Mouse (Mus musculus) 3T3-L1 (cell line): Measurements from ENCODE around the gene Eef2.
"Not testable (repeated sequence)": the region's sequence is repeated elsewhere in the genome, so short reads cannot be mapped to it uniquely, and the experiment has no call there.

ENCODE experiments used
- DNase-seq: peaks from one replicate; pipeline ENCODE4 v3.0.0-alpha.2; 2015; ENCODE audit warnings: low read depth, low spot score

Eef2 gene

DNA sequence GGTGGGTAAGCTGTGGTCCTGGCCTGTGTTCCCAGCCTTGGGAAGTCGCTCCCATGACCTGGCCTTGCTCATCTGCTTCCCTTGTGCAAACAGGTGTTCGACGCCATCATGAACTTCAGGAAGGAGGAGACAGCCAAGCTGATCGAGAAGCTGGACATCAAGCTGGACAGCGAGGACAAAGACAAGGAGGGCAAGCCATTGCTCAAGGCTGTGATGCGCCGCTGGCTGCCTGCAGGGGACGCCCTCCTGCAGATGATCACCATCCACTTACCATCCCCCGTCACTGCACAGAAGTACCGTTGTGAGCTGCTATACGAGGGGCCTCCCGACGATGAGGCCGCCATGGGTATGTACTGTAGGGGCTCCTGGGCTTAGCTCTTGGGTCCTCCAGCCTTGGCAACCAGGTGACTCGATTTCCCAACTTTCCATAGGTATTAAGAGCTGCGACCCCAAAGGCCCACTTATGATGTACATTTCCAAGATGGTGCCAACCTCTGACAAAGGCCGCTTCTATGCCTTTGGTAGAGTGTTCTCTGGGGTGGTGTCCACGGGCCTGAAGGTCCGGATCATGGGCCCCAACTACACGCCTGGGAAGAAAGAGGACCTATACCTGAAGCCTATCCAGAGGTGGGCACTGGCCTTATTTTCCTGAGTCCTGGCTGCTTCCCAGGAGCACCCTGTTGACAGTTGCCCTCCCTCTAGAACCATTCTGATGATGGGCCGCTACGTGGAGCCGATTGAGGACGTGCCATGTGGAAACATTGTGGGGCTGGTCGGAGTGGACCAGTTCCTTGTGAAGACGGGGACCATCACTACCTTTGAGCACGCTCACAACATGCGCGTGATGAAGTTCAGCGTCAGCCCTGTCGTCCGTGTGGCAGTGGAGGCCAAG lies 3.3 kb downstream of the Eef2 start:
- no peak for DNase-seq

DNA sequence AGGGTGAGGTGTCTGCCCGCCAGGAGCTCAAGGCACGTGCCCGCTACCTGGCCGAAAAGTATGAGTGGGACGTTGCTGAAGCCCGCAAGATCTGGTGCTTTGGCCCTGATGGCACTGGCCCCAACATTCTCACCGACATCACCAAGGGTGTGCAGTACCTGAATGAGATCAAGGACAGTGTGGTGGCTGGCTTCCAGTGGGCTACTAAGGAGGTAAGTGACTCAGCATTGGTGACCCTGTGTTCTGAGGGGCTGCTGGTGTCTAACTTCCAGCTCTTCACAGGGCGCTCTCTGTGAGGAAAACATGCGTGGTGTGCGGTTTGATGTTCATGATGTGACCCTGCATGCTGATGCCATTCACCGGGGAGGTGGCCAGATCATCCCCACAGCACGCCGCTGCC lies 4.5 kb downstream of the Eef2 start:
- no peak for DNase-seq

DNA sequence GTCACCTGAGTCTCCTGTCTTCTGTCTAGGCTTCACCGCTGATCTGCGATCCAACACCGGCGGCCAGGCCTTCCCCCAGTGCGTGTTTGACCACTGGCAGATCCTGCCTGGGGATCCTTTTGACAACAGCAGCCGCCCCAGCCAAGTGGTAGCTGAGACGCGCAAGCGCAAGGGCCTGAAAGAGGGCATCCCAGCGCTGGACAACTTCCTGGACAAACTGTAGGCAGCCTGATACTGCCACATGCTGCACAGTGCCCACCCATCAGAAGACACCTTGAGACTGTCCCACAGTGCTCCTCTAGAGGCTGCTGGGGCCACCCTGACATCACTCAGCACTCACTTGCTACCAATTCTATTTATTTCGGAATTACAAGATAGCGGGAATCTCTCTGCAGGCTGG lies 5.4 kb downstream of the Eef2 start:
- DNase-seq, result not testable (repeated sequence)

DNA sequence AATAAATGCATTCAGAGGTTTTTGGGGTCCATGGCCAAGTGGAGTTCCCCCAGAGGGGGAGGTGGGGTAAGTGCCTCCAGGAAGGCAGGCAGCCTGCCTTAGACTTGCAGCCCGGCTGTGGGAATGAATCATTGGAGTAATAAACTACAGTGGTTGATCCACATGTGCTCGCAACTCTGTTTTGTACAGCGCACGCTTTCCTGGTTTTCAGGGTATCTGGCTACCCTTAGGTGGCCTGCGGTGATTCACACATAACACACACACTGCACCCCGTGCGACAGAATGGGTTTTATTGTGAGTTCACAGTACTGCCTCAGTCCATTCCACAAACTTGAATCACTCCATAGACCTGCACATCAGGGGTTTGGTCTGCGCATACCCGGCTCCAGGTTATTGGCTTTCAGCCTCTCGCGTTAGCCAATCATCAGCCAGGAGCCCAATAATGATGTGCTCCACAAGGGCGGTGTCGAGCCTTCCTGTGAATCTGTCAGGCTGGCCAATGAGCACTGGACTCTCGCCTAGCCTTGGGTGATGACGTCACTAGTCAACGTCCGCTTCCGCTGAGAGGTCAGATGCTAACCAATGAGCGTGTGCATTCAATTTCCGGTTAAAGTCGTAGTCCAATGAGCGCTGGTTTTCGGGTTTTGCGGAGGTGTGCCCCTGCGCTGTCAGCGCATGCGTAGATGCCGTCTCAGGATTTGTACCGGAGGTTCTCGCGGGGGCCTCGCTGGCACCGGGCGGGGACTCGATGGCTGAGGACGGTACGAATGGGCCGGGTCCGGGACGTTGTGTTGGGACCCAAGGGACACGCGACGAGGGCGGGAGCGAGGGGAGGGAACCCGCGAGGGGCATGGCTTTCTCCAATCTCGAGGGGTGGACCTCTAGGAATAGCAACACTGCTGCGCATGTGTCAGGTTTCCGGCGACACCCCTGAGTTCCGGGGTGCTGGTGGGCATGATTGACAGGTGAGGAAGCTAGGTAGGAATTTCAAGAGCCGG lies 6.2 kb downstream of the Eef2 start, which contains the start of gene Dapk3:
Dapk3 (plus strand) TSS at position 670 of the 998 bp plus-strand sequence.
- peak; percentile 100 for DNase-seq

DNA sequence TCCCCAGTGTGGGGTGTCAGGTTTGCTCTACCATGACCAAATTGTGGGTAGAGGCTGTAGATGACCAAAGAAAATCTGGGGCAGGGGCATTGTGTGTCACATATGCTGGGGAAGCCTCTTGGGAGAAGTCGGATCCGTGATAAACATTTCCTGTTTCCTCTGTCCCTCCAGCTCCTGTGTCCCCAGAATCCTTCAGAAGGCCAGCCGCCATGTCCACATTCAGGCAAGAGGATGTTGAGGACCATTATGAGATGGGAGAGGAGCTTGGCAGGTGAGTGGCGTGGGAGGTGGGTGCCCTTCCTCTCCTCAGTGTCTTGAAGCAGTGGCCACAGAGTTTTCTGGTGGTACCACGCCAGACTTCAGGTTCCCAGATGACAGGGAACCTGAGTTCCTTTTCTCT lies 7.4 kb downstream of the Eef2 start, which contains the start of gene 4930442H23Rik:
4930442H23Rik (minus strand) TSS at position 45 of the 400 bp plus-strand sequence.
- DNase-seq, result no peak

DNA sequence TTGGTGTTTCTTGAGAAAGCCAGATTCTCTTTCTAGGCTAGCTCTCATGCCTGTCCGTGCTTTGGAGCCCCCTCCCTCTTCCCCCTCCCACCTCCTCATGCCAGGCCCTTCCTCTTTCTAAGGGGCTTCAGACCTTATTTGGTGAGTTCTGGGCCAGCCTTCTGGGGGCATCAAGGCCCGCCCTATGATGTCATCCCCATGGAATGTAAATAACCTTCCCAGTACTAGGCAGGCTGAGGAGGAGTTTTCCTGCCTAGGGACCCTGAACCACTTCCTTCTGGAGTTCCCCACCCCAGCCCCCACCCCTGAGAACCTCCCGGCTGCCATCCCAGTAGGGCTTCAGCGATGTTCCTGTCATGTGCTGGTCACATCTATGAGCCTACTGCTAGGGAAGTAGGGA lies 8.3 kb downstream of the Eef2 start:
- DNase-seq, result peak; percentile 65

DNA sequence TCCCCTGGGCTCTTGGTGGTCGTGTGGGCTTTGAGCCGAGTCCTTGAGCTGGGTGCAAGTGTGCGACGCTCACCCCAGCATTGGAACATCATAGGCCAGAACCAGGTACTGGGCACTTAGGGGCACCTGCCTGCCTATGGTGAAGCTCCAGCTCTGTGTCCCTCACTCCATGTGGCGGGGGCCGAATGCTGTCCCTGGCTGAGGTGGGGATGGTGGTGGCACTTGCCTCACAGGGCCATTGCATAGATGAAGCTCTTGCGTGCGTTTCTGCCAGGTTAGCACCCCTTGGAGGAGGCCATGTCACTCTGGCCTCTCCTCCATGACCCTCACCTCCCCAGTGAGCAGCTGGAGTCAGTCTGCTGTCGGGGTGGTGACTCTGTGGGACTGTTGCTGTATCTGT lies 10.7 kb downstream of the Eef2 start:
- DNase-seq, result no peak

DNA sequence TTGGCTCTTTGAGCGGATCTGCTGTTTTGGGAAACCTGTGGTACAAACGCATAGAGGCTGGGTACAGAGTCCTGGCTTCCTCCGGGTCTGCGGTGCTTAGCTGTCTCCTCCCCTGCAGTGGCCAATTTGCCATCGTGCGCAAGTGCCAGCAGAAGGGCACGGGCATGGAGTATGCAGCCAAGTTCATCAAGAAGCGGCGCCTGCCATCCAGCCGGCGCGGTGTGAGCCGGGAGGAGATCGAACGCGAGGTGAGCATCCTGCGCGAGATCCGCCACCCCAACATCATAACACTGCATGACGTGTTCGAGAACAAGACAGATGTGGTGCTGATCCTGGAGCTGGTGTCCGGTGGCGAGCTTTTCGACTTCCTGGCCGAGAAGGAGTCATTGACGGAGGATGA lies 13.4 kb downstream of the Eef2 start:
- DNase-seq, result no peak

DNA sequence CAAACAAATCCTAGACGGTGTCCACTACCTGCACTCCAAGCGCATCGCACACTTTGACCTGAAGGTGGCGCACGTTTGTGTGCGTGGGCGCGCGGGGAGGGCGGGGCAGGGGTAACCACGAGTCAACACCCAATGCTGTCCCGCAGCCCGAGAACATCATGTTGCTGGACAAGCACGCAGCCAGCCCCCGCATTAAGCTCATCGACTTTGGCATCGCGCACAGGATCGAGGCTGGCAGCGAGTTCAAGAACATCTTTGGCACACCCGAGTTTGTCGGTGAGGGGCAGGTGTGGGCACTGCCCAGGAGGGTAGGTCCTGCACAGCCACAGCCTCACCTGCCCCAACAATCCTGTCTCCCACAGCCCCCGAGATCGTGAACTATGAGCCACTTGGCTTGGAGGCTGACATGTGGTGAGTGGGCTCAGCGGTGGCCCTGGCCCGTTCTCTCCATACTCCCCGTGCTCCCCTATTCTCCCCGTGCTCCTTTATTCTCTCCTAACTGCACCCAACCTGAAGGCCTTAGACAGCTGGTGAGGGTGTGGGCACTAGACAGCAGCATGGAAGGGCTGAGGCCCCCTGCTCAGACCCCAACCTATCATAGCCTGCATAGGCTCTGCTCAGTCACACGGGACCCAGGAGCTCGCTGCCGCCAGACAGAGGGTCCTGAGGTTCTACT lies 13.9 kb downstream of the Eef2 start:
- no peak for DNase-seq

DNA sequence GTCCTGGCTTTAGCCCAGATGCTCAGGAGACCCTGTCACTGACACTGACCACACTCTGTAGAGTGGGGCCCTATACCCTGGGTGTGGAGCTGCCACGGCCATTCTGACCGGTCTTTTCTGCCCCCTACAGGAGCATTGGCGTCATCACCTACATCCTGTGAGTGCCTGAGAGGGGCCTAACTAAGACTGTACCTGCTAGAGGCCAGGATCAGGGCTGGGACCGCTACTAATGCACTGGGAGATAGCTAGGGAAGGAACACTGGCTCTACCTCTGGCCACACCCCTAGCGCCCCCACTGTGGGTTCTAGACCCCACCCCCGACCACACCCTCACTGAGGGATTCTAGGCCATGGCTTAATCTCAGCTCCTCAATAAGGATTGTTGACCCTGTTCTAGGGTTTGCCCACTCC lies 14.5 kb downstream of the Eef2 start:
- no peak for DNase-seq

DNA sequence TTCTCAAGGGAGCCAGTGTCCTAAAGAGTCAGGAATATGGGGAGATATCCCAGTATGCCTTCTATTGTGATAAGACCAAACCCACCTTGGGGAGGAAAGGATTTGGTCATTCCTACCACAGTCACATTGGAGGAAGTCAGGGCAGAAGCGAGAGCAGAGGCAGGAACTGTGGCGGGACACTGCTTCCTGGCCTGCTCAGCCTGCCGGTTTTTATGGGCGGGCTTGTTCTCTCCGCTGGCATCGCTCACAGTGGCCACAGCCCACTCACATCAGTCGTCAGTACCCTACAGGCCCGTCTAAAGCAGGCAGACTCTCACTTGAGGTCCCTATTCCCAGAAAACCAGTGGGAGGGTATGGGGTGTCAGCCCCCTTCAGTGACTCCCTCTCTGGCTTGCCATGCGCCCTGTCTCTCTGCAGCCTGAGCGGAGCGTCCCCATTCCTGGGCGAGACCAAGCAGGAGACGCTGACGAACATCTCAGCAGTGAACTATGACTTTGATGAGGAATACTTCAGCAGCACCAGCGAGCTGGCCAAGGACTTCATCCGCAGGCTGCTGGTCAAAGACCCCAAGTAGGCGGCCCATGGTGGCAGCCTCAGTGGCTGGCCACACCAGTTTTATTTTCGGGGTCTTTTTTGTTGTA lies 15.0 kb downstream of the Eef2 start:
- no peak for DNase-seq

DNA sequence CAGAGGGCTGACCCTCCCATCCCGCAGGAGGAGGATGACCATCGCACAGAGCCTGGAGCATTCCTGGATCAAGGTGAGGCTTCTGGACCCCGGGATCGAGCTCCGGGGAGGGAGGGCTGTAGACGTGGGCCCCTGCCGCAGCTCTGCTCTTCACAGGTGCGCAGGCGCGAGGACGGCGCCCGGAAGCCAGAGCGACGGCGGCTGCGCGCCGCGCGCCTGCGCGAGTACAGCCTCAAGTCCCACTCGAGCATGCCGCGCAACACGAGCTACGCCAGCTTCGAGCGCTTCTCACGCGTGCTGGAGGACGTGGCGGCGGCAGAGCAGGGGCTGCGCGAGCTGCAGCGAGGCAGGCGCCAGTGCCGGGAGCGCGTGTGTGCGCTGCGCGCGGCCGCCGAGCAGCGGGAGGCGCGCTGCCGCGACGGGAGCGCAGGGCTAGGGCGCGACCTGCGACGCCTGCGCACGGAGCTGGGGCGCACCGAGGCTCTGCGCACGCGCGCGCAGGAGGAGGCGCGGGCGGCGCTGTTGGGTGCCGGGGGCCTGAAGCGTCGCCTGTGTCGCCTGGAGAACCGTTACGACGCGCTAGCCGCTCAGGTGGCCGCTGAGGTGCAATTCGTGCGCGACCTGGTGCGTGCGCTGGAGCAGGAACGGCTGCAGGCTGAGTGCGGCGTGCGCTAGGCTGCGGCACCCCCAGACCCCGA lies 16.0 kb downstream of the Eef2 start:
- no peak for DNase-seq

DNA sequence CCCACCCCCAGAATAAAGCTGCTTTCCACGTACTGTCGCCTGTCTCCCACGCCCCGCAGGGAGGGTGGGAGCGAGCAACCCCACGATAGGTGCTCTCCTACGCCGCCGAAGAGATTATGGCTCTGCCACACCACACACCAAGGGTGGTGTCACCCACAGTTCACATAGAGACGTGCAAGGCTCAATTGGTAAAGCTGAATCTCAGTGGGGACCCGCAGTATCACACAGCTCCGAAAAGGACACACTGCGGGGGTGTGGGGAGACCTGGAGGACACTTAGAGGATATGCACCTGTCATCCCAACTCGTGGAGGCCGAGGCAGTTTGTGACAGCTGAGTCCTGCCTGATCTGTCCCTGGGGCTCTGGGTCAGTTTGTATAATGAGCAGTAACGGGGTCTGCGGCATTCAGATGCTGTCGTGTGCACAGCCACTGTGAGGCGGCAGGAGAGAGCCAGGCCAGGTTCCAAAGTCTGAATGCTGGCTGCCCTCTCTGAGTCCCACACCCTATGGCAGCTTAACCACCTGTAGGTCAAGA lies 16.6 kb downstream of the Eef2 start:
- no peak for DNase-seq

DNA sequence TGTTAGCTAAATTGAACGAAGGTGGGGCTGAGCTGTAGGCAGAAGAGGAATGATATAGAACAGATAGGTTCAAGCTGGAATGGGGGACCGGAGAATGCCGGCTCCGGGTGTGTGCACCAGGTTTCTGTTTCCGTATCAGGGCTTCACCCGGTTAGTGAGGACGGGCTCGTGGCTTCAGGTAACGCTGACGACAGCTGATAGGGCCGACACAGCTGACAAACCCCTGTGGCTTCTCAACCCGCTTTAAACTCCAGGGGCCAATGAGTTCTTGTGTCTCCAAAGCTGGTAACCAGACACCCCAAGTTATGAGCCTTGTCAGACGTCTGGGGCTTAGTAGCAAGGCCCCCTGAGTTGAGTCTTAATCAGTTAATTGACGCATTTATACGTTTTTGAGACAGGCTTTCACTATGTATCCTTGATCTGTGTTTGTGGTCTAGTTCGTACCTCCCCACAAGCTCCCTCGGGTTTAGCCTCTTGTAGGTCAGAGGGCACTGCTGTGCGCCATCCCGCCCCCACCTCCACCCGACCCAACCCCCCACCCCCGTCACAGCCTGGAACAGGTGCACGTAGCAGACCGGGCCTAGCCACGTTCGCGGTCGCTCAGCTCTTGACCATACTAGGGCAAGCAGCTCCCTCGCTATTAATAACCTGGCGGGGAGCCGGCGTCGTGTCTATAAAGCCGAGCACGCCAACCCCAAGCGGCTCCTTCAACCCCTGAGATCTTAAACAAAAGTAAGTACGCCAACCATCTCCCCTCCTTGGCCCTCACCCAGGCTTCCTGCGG lies 17.8 kb downstream of the Eef2 start:
- no peak for DNase-seq

DNA sequence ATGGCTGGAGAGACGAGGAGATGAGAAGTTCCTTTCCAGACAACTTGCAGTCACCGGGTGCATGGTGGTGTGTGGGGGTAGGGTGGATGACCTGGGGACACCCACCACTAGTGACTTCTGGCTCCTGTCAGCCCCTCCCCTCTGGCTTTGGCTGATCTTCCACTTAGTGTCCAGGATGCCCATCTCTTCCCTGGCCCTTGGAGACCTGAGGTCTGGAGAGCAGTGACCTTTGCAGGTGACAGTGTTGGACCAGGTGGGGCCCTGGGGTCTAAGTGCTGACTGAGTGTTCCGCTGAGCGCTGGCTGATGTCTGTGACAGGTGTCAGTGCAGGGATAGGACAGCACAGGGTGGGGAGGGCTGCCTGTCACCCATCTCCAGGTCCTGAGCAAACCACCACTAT lies 18.9 kb downstream of the Eef2 start:
- DNase-seq, result no peak

DNA sequence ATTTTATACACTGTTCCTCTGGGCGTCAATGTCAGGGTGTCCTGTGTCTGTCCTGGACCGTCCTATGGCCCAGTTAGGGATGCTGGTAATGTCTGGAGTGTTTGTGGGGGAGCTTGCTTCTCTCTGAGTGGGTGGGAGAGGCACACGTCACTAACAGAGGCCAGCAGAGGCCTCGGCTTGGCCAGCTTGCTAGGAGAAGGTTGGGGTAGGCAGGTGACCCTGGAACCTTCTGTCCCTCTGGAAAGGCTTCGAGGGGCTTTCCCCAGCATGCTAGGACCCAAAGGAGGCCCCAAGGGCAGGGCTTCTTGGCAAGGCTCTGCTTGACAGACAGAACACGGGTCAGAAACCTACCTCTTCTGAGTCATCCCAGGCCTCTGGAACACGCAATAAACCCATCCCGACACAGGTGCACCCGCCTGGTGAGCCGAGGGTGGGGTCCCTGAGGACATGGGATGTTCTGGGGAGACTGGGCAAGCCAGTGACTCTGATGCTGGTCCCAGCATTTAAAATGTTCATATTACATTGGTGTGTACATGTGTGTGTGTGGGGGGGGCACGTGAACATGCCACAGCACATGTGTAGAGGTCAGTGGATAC lies 20.1 kb downstream of the Eef2 start:
- no peak for DNase-seq

DNA sequence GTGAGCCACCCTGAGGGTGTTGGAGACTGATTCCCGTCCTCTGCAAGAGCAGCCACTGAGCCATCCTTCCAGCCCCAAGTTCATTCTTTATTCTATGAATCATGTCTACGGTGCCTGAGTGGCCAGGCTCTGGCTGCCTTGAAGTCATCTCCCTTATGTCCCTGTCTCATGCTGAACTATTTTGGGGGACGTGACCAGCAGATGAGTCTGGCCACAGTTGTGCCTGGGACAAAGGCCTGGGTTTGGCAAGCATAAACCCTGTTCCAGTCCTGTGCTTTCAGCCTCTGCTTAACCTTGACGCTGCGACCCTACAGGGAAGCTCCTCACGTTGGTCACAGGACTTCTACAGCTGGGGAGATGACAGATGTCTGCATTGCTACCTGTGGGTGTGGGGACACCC lies 20.9 kb downstream of the Eef2 start:
- no peak for DNase-seq

DNA sequence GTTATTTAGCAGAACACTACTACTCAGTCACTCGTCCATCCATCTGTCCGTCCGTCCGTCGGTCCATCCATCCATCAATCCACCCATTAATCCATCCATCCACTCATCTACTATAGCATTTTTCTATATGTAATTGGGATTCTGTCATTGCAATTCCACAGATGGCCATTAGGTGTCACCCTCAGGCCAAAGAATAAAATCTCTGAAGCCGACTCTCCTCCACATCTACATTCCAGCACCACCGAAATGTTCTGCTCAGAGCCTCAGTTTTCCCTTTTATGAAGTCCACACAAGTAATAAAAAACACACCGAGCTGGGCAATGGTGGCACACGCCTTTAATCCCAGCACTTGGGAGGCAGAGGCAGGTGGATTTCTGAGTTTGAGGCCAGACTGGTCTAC lies 21.8 kb downstream of the Eef2 start:
- DNase-seq, result peak; percentile 84

DNA sequence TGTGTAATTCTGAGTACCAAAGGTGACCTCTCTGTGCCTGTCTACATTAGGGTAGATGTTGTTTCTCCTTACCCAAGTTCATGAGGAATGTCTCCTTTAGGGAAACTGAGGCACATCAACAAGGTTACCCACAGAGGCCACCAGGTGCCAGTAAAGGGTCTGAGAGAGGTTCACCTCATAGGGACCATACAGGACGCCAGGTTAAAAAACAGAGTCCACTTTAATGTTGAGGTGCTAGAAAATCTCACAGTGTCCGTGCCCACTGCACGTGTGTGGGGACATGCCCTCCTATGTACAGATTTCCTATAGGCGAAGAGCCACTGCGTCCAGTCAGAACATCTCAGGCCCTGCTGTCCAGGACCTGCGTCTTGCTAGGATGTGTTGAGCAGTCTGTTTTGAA lies 22.6 kb downstream of the Eef2 start:
- no peak for DNase-seq
